Mouse (Mus musculus) ES-E14 (cell line): ENCODE measurements at regions not wholly inside any gene's neighbourhood (a gene's known extent, or its start where the extent isn't known, plus 50 kb on each side); places are given as distances from the start of the nearest gene placed in this dataset.

ENCODE experiments used
- DNase-seq: peaks from one replicate; pipeline ENCODE4 v3.0.0-alpha.2; 2013; ENCODE audit warnings: low read depth, low spot score
- H3K27ac ChIP-seq: 2 replicates; pipeline ENCODE4 v1.5.1; 2012; ENCODE audit warnings: low read depth, mild to moderate bottlenecking, low read length, moderate library complexity, mixed read lengths; ENCODE audit not compliant: poor library complexity, insufficient read depth, severe bottlenecking
- H3K36me3 ChIP-seq: 2 replicates; pipeline ENCODE4 v1.6.1; 2012; ENCODE audit warnings: mild to moderate bottlenecking, low read length, moderate library complexity, mixed read lengths; ENCODE audit not compliant: control insufficient read depth, poor library complexity, insufficient read depth, severe bottlenecking
- H3K4me1 ChIP-seq, 2 experiments: fragments of 150-350 bp in 1 of 2; sonication (generic) in 1 of 2; 2 replicates each; pipeline ENCODE4 v1.6.1; 2012; ENCODE audit warnings: low read length in 2 of 2, mild to moderate bottlenecking in 1 of 2, mixed read lengths in 1 of 2; ENCODE audit not compliant: control insufficient read depth in 2 of 2, insufficient read depth in 2 of 2, poor library complexity in 1 of 2
- H3K4me3 ChIP-seq, 2 experiments: fragments of 150-350 bp in 1 of 2; sonication (generic) in 1 of 2; 2 replicates each; pipeline ENCODE4 v1.5.1; 2012; ENCODE audit warnings: low read length in 2 of 2, low read depth in 1 of 2, mild to moderate bottlenecking in 1 of 2, mixed read lengths in 1 of 2; ENCODE audit not compliant: insufficient read depth in 1 of 2, poor library complexity in 1 of 2, severe bottlenecking in 1 of 2
- H3K9ac ChIP-seq: 2 replicates; pipeline ENCODE4 v1.6.1; 2012; ENCODE audit warnings: low read depth, mild to moderate bottlenecking, low read length, mixed read lengths; ENCODE audit not compliant: poor library complexity, insufficient read depth, severe bottlenecking
- H3K9me3 ChIP-seq: fragments of 150-350 bp; sonication (generic); 2 replicates; pipeline ENCODE4 v1.6.1; 2012; ENCODE audit warnings: low read depth, mild to moderate bottlenecking, low read length; ENCODE audit not compliant: control insufficient read depth, insufficient read depth
- CHD2 ChIP-seq: IDR thresholded peaks from 2 replicates; pipeline ENCODE4 v1.6.1; 2014; ENCODE audit warnings: mild to moderate bottlenecking, low read depth, low read length, inconsistent platforms
- HCFC1 ChIP-seq: IDR thresholded peaks from 2 replicates; pipeline ENCODE4 v1.6.1; 2012; ENCODE audit warnings: low read length, inconsistent platforms, borderline replicate concordance; ENCODE audit not compliant: insufficient read depth
- MAFK ChIP-seq: IDR thresholded peaks from 2 replicates; pipeline ENCODE4 v1.6.1; 2014; ENCODE audit warnings: mild to moderate bottlenecking, low read depth, low read length, inconsistent platforms; ENCODE audit not compliant: insufficient read depth
- ZC3H11A ChIP-seq: IDR thresholded peaks from 2 replicates; pipeline ENCODE4 v1.6.1; 2012; ENCODE audit warnings: low read depth, mild to moderate bottlenecking, inconsistent platforms, low read length, borderline replicate concordance
- ZNF384 ChIP-seq: IDR thresholded peaks from 2 replicates; pipeline ENCODE4 v1.6.1; 2012; ENCODE audit warnings: low read depth, low read length, inconsistent platforms
- in situ Hi-C, 2 experiments: fragments of 600-800 bp; cut with MboI; formaldehyde crosslinking; loops; one replicate each; pipeline ENCODE4 v1.15.1; 2025; ENCODE audit warnings: low sequenced_read_pairs in 2 of 2, inconsistent platforms in 1 of 2; ENCODE audit not compliant: unreplicated experiment in 2 of 2

DNA sequence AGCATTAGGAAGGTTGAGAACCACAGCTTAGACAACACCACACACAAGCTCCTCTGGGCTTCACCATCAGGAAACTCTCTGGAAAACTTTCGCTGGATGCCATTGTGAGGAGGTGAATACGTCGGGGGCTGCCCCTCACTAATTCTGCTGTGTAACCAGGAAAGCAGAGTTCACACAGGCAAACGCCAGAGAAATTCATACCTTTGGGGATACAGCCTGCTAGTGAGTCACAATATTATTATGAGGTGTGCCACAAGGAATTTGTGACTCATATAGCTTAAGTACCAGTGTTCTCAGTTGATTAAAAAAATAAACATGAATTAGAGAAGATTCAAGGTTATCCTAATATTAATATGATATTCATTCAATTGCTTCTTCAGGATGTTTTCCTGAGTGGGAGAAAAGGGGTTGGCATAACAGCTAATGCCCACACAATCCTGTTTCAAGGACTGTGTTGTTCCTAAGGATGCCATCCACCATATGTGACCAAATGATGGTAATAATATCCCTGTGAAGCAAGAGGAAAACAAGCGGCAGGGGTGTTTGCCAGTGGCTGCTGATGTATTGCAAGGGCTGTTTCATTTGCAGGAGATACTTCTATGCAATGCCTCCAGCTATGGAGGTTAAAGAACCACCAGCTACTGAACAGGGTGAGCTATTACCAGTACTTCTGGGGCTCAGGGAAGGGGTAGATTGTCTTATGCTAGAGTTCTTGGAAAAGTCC lies 148.4 kb upstream of the Adra1b start:
- Histone ChIP-seq H3K27ac (no peak overlapping the region), H3K9me3 (no peaks in the 10 kb centered on the region), H3K36me3 (no peaks in the 10 kb centered on the region), H3K9ac (no peak overlapping the region), H3K4me3 (no peak overlapping the region), H3K4me1 (no peaks in the 10 kb centered on the region)
- in situ Hi-C loops, result no loop called here
- TF ChIP-seq ZNF384 (no peak), MAFK (no peak), ZC3H11A (no peak), CHD2 (no peak), HCFC1 (no peak)
- DNase-seq, result no peak

DNA sequence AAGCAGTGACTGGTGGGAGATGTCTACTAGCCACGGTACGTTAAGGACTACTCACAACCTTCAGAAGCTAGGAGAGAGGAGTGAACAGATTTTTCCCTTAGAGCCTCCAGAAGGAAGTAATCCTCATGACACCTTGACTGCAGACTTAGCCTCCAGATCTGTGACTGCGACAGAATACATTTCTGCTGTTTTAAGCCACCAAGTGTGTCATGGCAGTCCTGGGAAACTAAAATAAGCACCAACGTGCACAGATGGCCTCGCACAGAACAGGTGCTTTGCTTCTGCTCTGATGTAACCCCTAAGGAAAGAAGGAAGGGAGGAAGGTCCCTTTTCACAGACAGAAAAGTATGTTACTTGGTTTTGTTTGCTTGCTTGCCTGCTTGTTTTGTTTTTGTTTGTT lies 151.5 kb upstream of the Adra1b start:
- H3K36me3 ChIP-seq, result no peaks in the 10 kb centered on the region
- H3K4me3 ChIP-seq, result no peak overlapping the region
- no peak for DNase-seq
- H3K9ac ChIP-seq, result no peak overlapping the region
- no peaks in the 10 kb centered on the region for H3K9me3 ChIP-seq
- H3K4me1 ChIP-seq, result no peaks in the 10 kb centered on the region
- TF ChIP-seq MAFK (no peak), ZNF384 (no peak), ZC3H11A (no peak), CHD2 (no peak), HCFC1 (no peak)
- H3K27ac ChIP-seq, result no peak overlapping the region
- in situ Hi-C loops, result no loop called here

DNA sequence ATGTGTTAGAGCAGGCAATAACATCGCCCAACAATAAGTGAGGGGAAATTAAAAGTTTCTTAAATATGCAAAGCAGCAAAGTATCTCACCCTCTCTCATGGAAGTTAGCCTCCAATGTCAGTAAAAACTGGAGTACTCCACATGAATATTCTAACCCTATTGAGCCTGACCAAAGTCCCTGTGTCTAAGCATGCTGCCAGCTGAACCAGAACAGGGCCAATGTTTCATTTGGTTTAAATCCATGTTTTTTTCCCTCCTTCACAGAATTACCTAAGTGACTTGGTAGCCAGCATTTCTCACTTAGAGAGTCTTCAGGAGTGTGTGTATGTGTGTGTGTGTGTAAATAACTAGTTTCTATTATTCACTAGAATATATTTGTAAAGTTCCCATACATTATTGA lies 161.4 kb upstream of the Adra1b start:
- H3K4me3 ChIP-seq, result no peak overlapping the region
- DNase-seq, result no peak
- H3K4me1 ChIP-seq, result no peaks in the 10 kb centered on the region
- no peaks in the 10 kb centered on the region for H3K9me3 ChIP-seq
- H3K36me3 ChIP-seq, result no peaks in the 10 kb centered on the region
- no peak for TF ChIP-seq ZC3H11A
- no peak overlapping the region for H3K27ac ChIP-seq
- in situ Hi-C loops, result no loop called here
- no peak overlapping the region for H3K9ac ChIP-seq

DNA sequence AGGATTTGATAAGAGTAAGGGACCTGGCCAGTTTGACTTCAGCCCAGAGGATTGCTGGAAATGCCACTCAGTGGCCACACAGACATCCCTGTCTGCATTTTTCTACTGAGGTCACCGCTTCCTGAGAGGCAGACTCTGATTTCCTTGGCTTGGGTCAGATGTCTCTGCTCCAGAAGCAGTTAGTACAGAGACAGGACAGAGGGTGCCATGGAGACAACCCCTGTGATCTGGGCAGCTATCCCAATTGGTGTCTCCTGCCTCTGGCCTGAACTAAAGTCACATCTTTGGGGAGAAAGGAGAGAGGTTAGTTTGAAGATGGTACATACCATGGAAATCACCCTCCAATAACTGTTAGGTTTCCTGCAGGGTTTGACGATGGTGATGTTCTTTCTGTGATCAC lies 165.2 kb upstream of the Adra1b start:
- no peak for DNase-seq
- H3K4me1 ChIP-seq, result no peaks in the 10 kb centered on the region
- H3K27ac ChIP-seq, result no peak overlapping the region
- H3K36me3 ChIP-seq, result no peaks in the 10 kb centered on the region
- H3K4me3 ChIP-seq, result no peak overlapping the region
- no peaks in the 10 kb centered on the region for H3K9me3 ChIP-seq
- in situ Hi-C loops, result no loop called here
- H3K9ac ChIP-seq, result no peak overlapping the region
- TF ChIP-seq ZNF384 (no peak), CHD2 (no peak), ZC3H11A (no peak), HCFC1 (no peak), MAFK (no peak)

DNA sequence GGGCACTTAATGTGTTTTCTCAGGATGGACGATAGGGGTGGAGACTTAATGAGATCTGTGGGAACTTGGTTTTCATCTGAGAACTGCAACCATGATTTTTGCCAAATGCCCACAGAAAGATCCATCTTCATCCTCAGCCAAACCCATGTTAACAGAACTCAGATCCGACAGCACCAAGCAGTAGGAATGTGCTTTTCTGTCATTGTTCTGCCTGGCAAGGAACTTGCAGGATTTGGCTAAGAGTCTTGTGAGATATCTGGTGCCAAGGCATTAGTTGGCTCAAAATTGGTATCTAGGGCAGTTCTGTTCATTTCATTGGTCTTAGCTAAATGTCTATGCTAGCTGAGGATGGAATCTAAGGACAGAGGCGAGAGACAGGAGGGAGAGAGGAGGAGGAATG lies 182.7 kb upstream of the Adra1b start:
- no peak overlapping the region for H3K27ac ChIP-seq
- no peak for DNase-seq
- H3K9me3 ChIP-seq, result no peaks in the 10 kb centered on the region
- TF ChIP-seq CHD2 (no peak), ZNF384 (no peak), HCFC1 (no peak), ZC3H11A (no peak), MAFK (no peak)
- no peaks in the 10 kb centered on the region for H3K4me1 ChIP-seq
- no peak overlapping the region for H3K9ac ChIP-seq
- H3K36me3 ChIP-seq, result no peaks in the 10 kb centered on the region
- in situ Hi-C loops, result no loop called here
- H3K4me3 ChIP-seq, result no peak overlapping the region
